Mouse (Mus musculus) heart, adult 2 months (tissue): ENCODE data around the gene Trim69.

Source experiments
- CTCF ChIP-seq: fragments of 200-600 bp; IDR thresholded peaks from 2 replicates; pipeline ENCODE4 v1.8.1; 2022; ENCODE audit warnings: antibody characterized with exemption, mild to moderate bottlenecking, moderate library complexity
- EP300 ChIP-seq: fragments of 200-500 bp; IDR thresholded peaks from 2 replicates; pipeline ENCODE4 v1.6.1; 2011; ENCODE audit warnings: low read depth, low read length, control low read depth; ENCODE audit not compliant: insufficient read depth
- POLR2A ChIP-seq: fragments of 200-500 bp; IDR thresholded peaks from 2 replicates; pipeline ENCODE4 v1.6.1; 2011; ENCODE audit warnings: mild to moderate bottlenecking, low read depth, low read length, control low read depth; ENCODE audit not compliant: insufficient read depth

GRCm38 (mm10) chr2:122221378-122221777, 60.9 kb downstream of the Trim69 start:
- no peak for TF ChIP-seq POLR2A
- no peak for TF ChIP-seq CTCF
- TF ChIP-seq EP300: no peak
